Mouse (Mus musculus): ENCODE results near the gene Rnpepl1. TPM values are rescaled to one million over a fixed set of nuclear protein-coding genes. Genes with fewer than 3 reads are reported as not detected.
A peak's percentile ranks its signal among the peaks of the same experiment; 100 is the strongest.

The Rnpepl1 gene
- polyA plus RNA-seq, 1 experiment from 2014 or later, result 60.7 TPM

DNA sequence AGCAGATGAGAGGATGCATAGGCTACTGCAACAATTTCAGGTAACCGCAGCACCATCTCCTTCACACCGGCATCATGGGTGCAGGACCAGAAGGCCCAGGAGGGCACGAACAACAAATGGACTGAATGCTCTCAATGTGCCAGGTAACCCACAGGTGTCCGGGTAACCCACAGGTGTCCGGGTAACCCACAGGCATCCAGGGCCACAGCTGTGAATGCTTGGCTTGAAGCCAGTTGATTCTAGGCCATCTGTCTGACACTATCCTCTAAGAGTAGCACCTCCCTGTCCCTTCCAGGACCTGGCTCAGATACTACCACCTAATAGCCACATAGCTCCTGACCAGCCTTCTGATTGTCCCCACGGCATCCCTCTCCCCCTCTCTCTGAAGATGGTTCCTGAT, 28.6 kb upstream of the Rnpepl1 start:
- no peak overlapping the region for H3K4me2 ChIP-seq (replicated peaks; ENCODE audit: low read depth, low read length)
- H3K4me1 ChIP-seq (ENCODE audit: insufficient read depth, low read depth, low read length), result no peaks in the 10 kb centered on the region
- 74% methylated on average over 6 of the region's 6 CpGs for WGBS
- DNase-seq (ENCODE audit: low spot score), result no peak
- no peaks in the 10 kb centered on the region for H3K27me3 ChIP-seq (replicated peaks; ENCODE audit: insufficient read depth, low read length)
- H3K36me3 ChIP-seq (ENCODE audit: insufficient read depth, low read length), result no peaks in the 10 kb centered on the region
- no peak for ATAC-seq
- H3K9ac ChIP-seq (replicated peaks; ENCODE audit: low read depth), result no peak overlapping the region
- H3K27ac ChIP-seq (ENCODE audit: low read length), result no peak overlapping the region
- TF ChIP-seq EP300 (IDR thresholded peaks at IDR 0.05) (no peak), CTCF (IDR thresholded peaks at IDR 0.05) (no peak)
- no peaks in the 10 kb centered on the region for H3K9me3 ChIP-seq (ENCODE audit: low read length)
- H3K4me3 ChIP-seq (ENCODE audit: low read depth, low read length), result no peak overlapping the region

DNA sequence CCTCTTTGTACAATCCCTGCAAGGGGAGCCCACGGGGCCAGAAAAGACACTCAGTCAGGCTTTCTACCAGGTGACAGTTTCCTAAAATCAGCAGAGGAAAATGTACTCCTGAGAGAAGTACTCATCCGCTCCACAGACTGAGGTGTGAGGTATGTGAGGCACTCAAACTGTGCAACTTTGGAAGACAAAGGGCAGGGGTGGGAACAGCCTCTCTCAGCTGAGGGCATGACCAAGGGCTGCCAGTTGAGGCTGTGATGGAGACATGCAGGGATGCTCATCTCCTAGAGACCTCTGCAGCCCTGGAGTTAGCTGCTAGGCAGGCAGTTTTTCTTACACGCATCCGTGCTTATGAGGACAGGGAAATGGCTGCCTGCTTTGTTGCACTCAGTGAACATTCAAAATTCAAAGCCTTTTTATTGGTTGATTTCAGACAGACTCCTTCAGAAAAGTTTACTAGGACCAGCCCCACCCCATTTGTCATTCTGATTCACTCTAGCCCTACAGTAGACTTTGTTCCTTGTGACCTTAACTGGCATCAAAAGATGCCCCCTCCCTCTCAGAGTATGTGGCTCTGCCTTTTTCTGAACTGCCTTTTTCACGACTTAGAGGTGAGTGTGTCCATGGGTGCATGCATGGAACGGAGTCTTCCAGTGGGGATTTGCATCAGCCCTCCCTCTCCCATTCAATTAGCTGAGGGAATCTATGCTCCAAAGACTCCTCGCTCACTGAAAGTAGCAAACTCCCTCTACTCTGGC, 21.5 kb upstream of the Rnpepl1 start:
- Histone ChIP-seq H3K9me3 (ENCODE audit: low read length) (no peaks in the 10 kb centered on the region), H3K27me3 (replicated peaks; ENCODE audit: insufficient read depth, low read length) (no peaks in the 10 kb centered on the region), H3K36me3 (ENCODE audit: insufficient read depth, low read length) (no peaks in the 10 kb centered on the region), H3K4me1 (ENCODE audit: insufficient read depth, low read depth, low read length) (no peaks in the 10 kb centered on the region), H3K27ac (ENCODE audit: low read length) (no peak overlapping the region), H3K4me3 (ENCODE audit: low read depth, low read length) (no peak overlapping the region), H3K9ac (replicated peaks; ENCODE audit: low read depth) (no peak overlapping the region), H3K4me2 (replicated peaks; ENCODE audit: low read depth, low read length) (no peak overlapping the region)
- no peak for DNase-seq (ENCODE audit: low spot score)
- WGBS, result 69% methylated on average over 7 of the region's 7 CpGs
- TF ChIP-seq EP300 (IDR thresholded peaks at IDR 0.05) (no peak), CTCF (IDR thresholded peaks at IDR 0.05) (no peak)
- ATAC-seq, result no peak

DNA sequence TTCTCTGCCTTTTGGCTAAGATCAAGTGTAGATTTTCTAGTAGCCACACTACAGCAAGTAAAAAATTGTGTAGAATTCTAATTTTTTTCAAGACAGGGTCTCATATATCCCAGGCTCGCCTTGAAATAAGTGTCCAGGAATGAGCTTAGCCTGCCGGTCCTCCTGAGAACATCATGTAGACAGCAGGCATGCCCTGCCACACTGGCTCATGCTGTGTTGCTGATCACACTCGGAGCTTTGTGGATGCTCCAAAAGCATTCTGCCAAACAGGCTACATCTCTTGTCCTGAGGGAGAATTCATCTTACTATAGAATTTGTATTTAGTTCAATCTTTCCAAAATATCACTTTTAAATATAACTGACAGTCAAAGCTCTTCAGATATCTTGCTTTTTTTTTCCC, 17.8 kb upstream of the Rnpepl1 start:
- TF ChIP-seq EP300 (IDR thresholded peaks at IDR 0.05), result no peak
- H3K9ac ChIP-seq (replicated peaks; ENCODE audit: low read depth), result no peak overlapping the region
- ATAC-seq (no peak), DNase-seq (ENCODE audit: low spot score) (no peak)
- no peak overlapping the region for H3K27ac ChIP-seq (ENCODE audit: low read length)
- no peaks in the 10 kb centered on the region for H3K9me3 ChIP-seq (ENCODE audit: low read length)
- no peaks in the 10 kb centered on the region for H3K27me3 ChIP-seq (replicated peaks; ENCODE audit: insufficient read depth, low read length)
- H3K4me3 ChIP-seq (ENCODE audit: low read depth, low read length), result no peak overlapping the region
- no peak overlapping the region for H3K4me2 ChIP-seq (replicated peaks; ENCODE audit: low read depth, low read length)
- no peaks in the 10 kb centered on the region for H3K4me1 ChIP-seq (ENCODE audit: insufficient read depth, low read depth, low read length)
- H3K36me3 ChIP-seq (ENCODE audit: insufficient read depth, low read length), result no peaks in the 10 kb centered on the region
- 53% methylated on average over 3 of the region's 3 CpGs for WGBS

DNA sequence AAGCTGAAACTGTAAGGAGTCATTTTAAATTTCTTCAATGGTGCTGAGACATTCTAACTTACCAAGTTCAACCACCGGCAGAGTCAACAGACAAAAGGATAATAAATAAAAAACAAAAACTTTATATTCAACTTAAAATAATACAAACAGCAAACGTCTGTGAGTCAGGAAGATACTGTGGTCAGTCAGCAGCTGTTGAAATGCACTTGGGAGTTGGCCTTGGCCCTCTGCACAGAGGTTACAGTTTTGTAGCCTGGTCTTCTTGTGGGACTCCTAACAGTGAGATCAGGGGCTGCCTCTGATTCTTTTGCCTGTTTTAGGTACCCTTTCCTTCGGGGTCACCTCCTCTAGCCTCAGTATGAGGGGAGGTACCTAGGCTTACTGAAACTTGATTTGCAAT, 16.7 kb upstream of the Rnpepl1 start:
- no peak overlapping the region for H3K4me3 ChIP-seq (ENCODE audit: low read depth, low read length)

DNA sequence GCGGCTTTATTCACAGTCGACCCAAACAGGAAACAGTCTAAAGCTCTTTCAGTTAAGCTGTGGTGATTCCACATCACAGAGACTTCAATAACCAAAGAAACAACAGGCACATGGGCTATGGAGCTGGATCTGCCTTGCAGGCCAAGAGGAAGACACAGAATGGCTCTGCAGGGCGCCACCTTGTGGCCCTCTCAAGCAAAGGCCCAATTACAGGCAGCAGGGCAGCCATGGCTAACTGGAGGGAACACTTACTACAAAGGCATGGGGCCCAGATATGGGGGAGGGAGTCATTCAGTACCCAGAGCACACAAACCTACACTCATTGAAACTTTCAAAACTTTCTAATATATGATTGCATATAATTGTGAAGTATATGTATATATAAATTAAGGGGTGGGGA, 15.5 kb upstream of the Rnpepl1 start:
- Histone ChIP-seq H3K4me2 (replicated peaks; ENCODE audit: low read depth, low read length) (no peak overlapping the region), H3K4me3 (ENCODE audit: low read depth, low read length) (no peak overlapping the region), H3K9ac (replicated peaks; ENCODE audit: low read depth) (no peak overlapping the region), H3K9me3 (ENCODE audit: low read length) (no peaks in the 10 kb centered on the region), H3K27me3 (replicated peaks; ENCODE audit: insufficient read depth, low read length) (no peaks in the 10 kb centered on the region), H3K4me1 (ENCODE audit: insufficient read depth, low read depth, low read length) (no peaks in the 10 kb centered on the region), H3K27ac (ENCODE audit: low read length) (no peak overlapping the region), H3K36me3 (ENCODE audit: insufficient read depth, low read length) (no peaks in the 10 kb centered on the region)
- TF ChIP-seq CTCF (IDR thresholded peaks at IDR 0.05) (peak; percentile 94), EP300 (IDR thresholded peaks at IDR 0.05) (no peak)
- DNase-seq (ENCODE audit: low spot score), result peak; percentile 75
- 8% methylated on average over 3 of the region's 3 CpGs for WGBS
- ATAC-seq, result peak; percentile 66

More for the DNA sequence above, 16.7 kb upstream of the Rnpepl1 start:
- no peak for DNase-seq (ENCODE audit: low spot score)
- ATAC-seq, result no peak
- H3K9ac ChIP-seq (replicated peaks; ENCODE audit: low read depth), result no peak overlapping the region
- TF ChIP-seq CTCF (IDR thresholded peaks at IDR 0.05) (no peak), EP300 (IDR thresholded peaks at IDR 0.05) (no peak)
- no peaks in the 10 kb centered on the region for H3K4me1 ChIP-seq (ENCODE audit: insufficient read depth, low read depth, low read length)
- 57% methylated on average over 3 of the region's 3 CpGs for WGBS
- H3K27me3 ChIP-seq (replicated peaks; ENCODE audit: insufficient read depth, low read length), result no peaks in the 10 kb centered on the region
- no peaks in the 10 kb centered on the region for H3K36me3 ChIP-seq (ENCODE audit: insufficient read depth, low read length)
- no peaks in the 10 kb centered on the region for H3K9me3 ChIP-seq (ENCODE audit: low read length)
- no peak overlapping the region for H3K4me2 ChIP-seq (replicated peaks; ENCODE audit: low read depth, low read length)
- H3K27ac ChIP-seq (ENCODE audit: low read length), result no peak overlapping the region

DNA sequence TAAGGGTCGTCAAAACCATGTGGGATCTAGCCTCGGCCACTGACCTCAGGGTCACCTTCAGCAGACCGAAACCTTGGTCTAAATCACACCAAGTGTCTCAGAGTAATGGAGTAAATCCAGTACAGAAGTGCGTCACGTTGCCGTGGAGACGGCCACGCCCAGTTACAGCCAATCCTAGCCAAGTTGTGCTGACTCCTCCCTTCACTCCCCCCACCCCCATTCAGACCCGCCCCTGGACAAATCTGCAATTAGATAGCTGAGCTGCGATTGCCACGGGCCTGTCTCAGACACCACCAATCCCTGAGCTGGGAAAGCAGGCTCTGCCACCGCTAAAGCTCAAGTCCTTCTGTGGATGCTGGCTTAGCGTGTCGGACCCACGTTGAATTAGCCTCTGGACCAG, 7.8 kb upstream of the Rnpepl1 start, which contains the start of gene Ankmy1:
Ankmy1 (minus strand) TSS at position 121 of the 400 bp plus-strand sequence.
- H3K4me2 ChIP-seq (replicated peaks; ENCODE audit: low read depth, low read length), result peak within 1 kb of the TSS; percentile 42
- H3K9ac ChIP-seq (replicated peaks; ENCODE audit: low read depth), result no peak within 1 kb of the TSS
- no peak within 1 kb of the TSS for H3K4me3 ChIP-seq (ENCODE audit: low read depth, low read length)
- DNase-seq (ENCODE audit: low spot score), result peak; percentile 83
- no peak within 1 kb of the TSS for H3K27ac ChIP-seq (ENCODE audit: low read length)
- no peaks in the 10 kb centered on the region for H3K27me3 ChIP-seq (replicated peaks; ENCODE audit: insufficient read depth, low read length)
- TF ChIP-seq CTCF (IDR thresholded peaks at IDR 0.05) (no peak), EP300 (IDR thresholded peaks at IDR 0.05) (no peak)
- H3K9me3 ChIP-seq (ENCODE audit: low read length), result no peaks in the 10 kb centered on the region
- 2% methylated on average over 15 of the region's 15 CpGs for whole genome bisulfite sequencing
- ATAC-seq, result peak; percentile 16; the same call in 1 of the 2 replicates
- no peaks in the 10 kb centered on the region for H3K36me3 ChIP-seq (ENCODE audit: insufficient read depth, low read length)
- H3K4me1 ChIP-seq (ENCODE audit: insufficient read depth, low read depth, low read length), result peaks cover 4% of the 10 kb centered on the region; the same call in 1 of the 2 replicates
